Mouse (Mus musculus): ENCODE measurements around the gene Vmn1r174. TPM values are rescaled to one million over a fixed set of nuclear protein-coding genes. Genes with fewer than 3 reads are reported as not detected.

Gene Vmn1r174
- not detected in 2 replicates for polyA plus RNA-seq (2012; ENCODE audit: low replicate concordance)

DNA sequence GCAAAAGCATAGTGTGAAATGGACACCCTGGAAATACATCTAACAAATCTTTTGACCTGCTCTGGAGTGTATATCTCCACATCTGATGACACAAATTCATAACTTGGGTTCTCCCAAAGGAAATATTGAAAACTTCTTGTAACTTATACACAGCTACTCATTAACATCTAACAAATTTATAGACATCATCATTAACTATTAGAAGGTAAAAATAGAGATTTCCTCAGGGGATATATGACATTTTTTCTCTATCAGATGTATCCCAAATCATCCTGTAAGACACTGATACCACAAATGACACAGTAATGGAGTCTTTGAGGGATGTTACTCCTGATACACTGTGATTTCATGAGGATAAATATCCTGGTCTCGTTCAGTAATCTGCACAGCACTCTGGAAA lies at the start of gene Vmn1r174:
Vmn1r174 (plus strand) TSS at position 301 of the 400 bp plus-strand sequence.

GRCm38 (mm10) chr7:23810543-23810942 lies 58.5 kb downstream of the Vmn1r174 start, which contains the start of gene Vmn1r175:
Gene Vmn1r175 (minus strand): TSS chr7:23810643.

Other genes starting within 250 kb of the Vmn1r174 start
- gene Vmn1r167, start 245.1 kb upstream of the Vmn1r174 start, polyA plus RNA-seq (2012; ENCODE audit: low replicate concordance) = not detected in 2 replicates
- not detected in 2 replicates for gene Vmn1r168, start 212.5 kb upstream of the Vmn1r174 start, polyA plus RNA-seq (2012; ENCODE audit: low replicate concordance)
- gene Vmn1r169, start 176.7 kb upstream of the Vmn1r174 start, polyA plus RNA-seq (2012; ENCODE audit: low replicate concordance) = not detected in 2 replicates
- gene Vmn1r170, start 146.1 kb upstream of the Vmn1r174 start, polyA plus RNA-seq (2012; ENCODE audit: low replicate concordance) = not detected in 2 replicates
- gene Vmn1r171, start 121.5 kb upstream of the Vmn1r174 start, polyA plus RNA-seq (2012; ENCODE audit: low replicate concordance) = not detected in 2 replicates
- gene Vmn1r172, start 94.0 kb upstream of the Vmn1r174 start, polyA plus RNA-seq (2012; ENCODE audit: low replicate concordance) = not detected in 2 replicates
- gene Vmn1r173, start 51.6 kb upstream of the Vmn1r174 start, polyA plus RNA-seq (2012; ENCODE audit: low replicate concordance) = not detected in 2 replicates
- gene Vmn1r175, start 58.4 kb downstream of the Vmn1r174 start, polyA plus RNA-seq (2012; ENCODE audit: low replicate concordance) = not detected in 2 replicates
- gene Vmn1r176, start 85.1 kb downstream of the Vmn1r174 start, polyA plus RNA-seq (2012; ENCODE audit: low replicate concordance) = not detected in 2 replicates
- gene Vmn1r177, start 114.2 kb downstream of the Vmn1r174 start, polyA plus RNA-seq (2012; ENCODE audit: low replicate concordance) = not detected in 2 replicates
- not detected in 2 replicates for gene Vmn1r178, start 139.7 kb downstream of the Vmn1r174 start, polyA plus RNA-seq (2012; ENCODE audit: low replicate concordance)
- gene Vmn1r179, start 174.7 kb downstream of the Vmn1r174 start, polyA plus RNA-seq (2012; ENCODE audit: low replicate concordance) = not detected in 2 replicates
- not detected in 2 replicates for gene Vmn1r180, start 198.4 kb downstream of the Vmn1r174 start, polyA plus RNA-seq (2012; ENCODE audit: low replicate concordance)
- not detected in 2 replicates for gene Vmn1r181, start 222.3 kb downstream of the Vmn1r174 start, polyA plus RNA-seq (2012; ENCODE audit: low replicate concordance)
- gene V1rd19, start 249.4 kb downstream of the Vmn1r174 start, polyA plus RNA-seq (2012; ENCODE audit: low replicate concordance) = not detected in 2 replicates